Mouse (Mus musculus): ENCODE data around the gene Preb.

Preb gene

DNA sequence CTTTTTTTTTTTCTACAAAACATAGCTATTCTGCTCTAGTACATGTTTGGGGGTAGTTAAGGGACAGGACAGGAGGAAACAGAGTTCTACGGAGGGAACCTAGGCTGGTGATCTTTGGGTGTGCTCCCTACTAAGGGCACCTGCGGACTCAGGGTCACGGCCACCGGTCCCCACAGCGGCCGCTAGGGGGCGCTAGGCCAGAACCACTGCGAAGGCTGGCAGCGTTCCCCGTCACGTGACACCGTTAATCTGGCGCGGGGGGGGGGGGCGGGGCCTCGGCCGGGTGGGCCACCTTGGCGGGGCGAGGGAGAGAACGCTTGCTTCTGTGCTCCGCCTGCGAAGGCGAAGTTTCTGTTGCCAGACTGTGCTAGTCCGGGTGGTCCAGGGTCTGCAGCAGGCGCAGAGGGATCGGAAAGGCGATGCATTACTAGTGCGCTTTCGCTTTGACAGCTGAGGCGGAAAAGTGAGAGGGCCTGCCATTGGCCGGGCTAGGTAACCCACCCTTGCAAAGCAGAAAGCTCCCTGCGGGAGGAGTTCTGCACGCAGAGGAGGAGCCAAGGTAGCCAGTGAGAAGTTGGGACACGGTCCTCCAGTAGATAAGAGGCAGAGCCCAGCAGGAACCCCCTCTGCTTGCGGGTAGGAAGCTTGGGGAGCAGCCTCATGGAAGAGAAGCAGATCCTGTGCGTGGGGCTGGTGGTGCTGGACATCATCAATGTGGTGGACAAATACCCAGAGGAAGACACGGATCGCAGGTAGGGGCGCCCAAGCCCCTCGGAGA is 38.7 kb downstream of the Preb start, which contains the start of gene Khk:
Gene Khk, plus strand, starts transcription at position 176 of the 778 bp plus-strand sequence.
- peak; percentile 79 for DNase-seq (ENCODE audit: low spot score)

DNA sequence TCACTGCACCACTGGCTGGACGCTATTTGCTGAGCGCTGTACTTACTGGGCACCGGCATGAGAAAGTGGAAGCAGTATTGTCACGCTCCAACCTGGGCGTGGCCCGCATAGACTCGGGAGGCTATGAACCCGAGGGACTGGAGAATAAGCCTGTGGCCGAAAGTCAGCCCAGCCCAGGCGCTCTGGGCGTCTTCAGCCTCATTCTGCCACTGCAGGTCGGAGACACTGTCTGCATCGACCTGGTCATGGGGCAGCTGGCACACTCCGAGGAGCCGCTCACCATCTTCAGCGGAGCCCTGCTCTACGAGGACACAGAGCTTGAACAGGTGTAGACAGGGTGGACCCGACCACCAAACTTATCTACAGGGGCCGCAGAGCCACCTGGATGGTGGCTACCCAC is 39.5 kb downstream of the Preb start:
- DNase-seq (ENCODE audit: low spot score): no peak

DNA sequence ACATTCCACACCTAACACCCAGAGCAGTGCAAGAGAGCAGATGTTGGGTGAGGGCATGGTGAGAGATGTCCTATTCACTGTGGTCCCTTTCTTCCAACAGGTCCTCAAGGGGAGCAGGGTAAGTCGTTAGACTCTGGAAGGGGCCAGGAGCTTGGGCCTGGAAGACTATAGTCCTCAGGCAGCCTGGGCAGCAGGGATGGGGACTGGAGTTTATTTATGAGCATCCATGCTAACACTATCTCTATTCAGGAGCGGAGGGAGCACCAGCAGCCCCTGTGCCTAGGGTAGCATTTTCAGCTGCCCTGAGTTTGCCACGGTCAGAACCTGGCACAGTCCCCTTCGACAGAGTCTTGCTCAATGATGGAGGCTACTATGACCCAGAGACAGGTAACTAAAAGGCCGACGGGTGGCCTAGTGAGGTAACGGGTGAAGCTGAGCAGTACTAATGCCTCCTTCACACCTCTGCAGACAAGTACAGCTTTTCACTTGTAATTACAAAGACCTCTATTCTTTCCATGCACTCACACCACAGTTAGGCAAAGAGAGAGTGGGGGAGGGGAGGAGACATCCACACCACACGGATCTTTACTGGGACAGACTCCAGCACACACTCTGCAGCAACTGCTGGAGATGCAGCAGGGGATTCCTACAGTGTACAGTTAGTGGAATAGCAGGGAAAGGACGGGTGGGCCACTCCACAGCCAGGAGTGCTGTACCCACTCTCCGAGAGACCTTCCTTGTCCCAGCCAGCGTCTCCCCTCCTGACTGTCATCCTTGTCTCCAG is 40.1 kb downstream of the Preb start:
- DNase-seq (ENCODE audit: low spot score): no peak

DNA sequence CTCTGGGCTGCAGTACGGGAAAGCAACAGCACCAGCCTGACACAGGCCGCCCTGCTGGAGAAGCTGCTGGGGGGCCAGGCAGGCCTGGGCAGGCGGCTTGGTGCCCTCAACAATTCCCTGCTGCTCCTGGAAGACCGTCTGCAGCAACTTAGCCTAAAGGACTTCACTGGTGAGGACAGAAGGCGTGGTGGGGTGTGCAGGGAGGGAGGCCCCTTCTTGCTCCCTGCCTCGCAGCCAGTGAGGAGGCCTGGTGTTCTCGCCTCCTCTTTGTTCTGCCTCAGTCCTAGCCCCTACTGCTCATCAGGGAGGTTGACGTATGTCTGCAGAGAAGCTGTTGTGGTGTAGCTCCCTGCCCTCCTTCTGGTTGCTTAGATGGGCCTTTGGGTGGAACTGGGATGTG is 41.5 kb downstream of the Preb start:
- no peak for DNase-seq (ENCODE audit: low spot score)

DNA sequence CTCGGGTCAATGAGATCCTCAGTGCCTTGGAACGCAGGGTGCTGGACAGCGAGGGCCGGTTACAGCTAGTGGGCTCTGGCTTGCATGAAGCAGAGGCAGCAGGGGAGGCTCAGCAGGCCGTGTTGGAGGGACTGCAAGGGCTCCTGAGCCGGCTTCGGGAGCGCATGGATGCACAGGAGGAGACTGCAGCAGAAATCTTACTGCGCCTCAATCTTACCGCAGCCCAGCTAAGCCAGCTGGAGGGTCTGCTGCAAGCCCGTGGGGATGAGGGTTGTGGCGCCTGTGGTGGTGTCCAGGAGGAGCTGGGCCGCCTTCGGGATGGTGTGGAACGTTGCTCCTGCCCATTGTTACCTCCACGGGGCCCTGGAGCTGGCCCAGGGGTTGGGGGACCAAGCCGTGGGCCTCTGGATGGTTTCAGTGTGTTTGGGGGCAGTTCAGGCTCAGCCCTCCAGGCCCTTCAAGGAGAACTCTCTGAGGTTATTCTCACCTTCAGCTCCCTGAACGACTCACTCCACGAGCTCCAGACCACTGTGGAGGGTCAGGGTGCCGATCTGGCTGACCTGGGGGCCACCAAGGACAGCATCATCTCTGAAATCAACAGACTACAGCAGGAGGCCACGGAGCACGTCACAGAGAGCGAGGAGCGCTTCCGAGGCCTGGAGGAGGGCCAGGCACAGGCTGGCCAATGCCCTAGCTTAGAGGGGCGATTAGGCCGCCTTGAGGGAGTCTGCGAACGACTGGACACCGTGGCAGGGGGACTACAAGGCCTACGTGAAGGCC is 42.1 kb downstream of the Preb start:
- no peak for DNase-seq (ENCODE audit: low spot score)

DNA sequence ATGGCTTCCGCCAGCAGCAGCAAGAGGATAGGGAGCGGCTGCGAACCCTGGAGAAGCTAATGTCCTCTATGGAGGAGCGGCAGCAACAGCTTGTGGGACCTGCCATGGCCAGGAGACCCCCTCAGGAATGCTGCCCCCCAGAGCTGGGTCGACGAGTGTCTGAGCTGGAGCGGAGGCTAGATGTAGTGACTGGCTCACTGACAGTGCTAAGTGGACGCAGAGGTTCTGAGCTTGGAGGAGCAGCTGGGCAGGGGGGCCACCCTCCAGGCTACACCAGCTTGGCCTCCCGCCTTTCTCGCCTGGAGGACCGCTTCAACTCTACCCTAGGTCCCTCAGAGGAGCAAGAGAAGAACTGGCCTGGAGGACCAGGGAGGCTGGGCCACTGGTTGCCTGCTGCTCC is 42.8 kb downstream of the Preb start:
- DNase-seq (ENCODE audit: low spot score): no peak

DNA sequence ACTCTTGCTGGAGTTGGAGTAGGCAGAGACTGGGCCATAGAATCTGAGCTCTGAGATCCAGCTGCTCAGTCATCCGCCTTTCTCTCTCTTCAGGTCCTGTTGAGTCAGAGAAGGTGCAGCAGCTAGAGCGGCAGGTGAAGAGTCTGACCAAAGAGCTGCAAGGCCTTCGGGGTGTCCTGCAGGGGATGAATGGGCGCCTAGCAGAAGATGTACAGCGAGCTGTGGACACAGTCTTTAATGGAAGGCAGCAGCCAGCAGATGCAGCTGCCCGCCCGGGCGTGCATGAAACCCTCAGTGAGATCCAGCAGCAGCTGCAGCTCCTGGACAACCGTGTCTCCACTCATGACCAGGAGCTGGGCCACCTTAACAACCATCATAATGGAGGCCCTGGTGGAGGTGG is 43.3 kb downstream of the Preb start:
- no peak for DNase-seq (ENCODE audit: low spot score)

DNA sequence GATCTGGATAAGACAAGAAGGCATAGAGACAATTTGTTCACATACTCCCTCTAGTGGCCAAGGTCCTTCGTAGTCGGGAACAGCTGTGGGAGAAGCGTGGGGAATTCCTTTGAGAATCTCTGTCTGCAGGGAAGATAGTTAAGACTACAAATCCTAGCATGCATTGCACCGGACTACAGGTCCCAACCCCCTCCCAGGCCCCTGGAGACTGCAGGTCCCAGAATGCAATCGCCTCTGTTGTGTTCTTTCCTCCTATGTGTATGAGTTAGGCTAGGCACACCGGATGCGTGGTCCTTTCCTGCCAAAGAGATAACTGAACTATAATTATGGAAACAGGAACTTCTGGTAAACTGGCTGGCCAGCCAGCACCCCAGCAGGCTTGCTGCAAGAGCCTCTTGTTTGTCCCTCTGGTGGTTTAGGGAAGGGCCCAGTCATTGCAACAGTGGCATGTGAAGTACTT is 44.2 kb downstream of the Preb start:
- DNase-seq (ENCODE audit: low spot score): peak; percentile 89

DNA sequence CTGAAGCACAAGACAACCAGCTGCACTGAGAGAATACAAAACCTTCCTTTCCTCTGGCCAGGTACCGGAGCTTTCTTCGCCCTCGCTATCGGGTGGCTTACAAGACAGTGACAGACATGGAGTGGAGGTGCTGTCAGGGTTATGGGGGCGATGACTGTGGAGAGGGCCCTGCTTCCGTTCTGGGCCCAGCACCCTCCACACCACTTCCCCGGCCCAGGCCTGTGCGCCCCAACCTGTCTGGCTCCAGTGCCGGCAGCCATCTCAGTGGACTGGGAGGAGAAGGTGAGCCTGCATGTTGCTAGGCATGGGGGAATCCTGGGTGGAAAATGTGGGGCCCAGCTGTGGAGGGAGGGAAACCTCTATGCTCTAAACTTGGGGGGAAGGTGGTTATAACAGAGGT is 44.7 kb downstream of the Preb start:
- no peak for DNase-seq (ENCODE audit: low spot score)

DNA sequence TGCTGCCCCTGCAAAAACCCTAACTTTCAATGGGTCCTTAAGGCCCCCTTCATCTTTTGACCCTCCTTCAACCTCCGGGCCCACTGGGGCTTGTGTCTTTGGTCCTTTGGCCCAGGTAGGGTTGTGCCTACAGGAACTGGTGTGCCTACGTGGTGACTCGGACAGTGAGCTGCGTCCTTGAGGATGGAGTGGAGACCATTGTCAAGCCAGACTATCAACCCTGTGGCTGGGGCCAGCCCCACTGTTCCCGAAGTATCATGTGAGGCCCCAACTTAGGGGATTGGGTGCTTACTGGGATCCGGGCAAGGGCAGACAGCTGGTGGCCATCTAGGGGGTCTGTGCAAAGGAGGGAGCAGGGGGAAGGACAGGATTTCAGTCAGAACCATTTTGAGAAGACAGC is 45.3 kb downstream of the Preb start:
- no peak for DNase-seq (ENCODE audit: low spot score)

DNA sequence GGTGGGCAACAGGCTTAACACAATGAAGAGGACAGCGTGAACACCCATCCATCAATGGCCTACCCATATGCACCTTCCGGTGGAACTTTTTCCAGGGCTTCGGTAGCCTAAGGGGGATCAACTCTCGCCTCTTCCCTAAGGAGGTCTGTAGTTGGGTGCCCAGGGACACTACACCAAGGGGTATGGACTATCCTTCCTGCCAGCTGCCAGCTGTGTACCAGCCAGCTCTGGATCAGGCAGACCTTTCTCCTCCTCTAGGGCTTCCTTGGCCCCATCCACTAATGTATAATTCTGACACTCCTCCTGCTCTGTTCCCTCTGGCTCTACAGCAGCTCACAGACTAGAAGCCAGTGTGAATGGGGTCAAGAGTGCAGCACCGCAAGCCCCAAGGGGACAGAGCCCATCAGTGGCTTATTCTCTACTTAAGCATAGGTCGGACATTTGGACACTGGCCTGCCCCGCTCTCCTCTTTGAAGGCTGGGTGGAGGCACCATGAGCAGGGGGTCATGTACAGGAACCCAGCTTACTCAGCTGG is 46.0 kb downstream of the Preb start:
- DNase-seq (ENCODE audit: low spot score): no peak

DNA sequence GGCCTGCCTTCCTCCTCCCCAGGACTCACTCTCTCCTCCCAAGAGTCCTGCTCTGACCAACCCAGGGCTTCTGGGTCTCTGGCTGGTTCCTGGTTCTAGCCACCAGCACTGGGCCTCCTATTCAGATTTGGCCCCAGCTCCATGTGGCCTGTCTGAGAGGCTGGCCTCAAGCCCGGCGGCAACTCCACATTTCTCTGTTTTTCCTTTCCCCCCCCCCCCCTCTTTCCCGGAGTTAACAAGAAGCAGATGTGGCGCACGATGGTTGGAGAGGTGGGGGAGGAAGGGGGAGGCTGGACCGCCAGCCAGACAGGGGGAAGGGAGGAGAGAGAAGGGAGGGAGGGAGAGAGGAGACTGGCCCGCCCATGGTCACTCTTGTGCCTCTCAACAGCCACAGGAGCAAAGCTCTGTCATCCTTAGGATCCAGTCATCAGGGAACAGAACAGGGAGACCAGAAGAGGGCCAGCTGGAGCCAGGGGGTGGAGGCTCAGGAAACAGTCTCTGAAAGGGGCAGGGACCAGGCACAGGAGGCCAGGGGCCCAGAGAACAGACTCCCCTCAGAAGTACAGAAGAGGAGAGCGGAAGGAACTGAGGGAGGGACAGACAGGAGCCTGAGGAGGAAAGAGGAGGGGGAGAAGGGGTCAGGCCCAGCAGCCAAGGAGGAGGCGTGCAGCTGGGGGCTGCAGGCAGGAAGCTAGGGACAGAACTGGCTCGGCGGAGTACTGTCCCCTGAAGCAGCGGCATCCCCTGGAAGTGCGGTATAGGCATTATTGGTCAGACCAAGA is 46.9 kb downstream of the Preb start, which contains the start of gene Emilin1:
Gene Emilin1, plus strand, starts transcription at position 343 of the 782 bp plus-strand sequence.
- no peak for DNase-seq (ENCODE audit: low spot score)

DNA sequence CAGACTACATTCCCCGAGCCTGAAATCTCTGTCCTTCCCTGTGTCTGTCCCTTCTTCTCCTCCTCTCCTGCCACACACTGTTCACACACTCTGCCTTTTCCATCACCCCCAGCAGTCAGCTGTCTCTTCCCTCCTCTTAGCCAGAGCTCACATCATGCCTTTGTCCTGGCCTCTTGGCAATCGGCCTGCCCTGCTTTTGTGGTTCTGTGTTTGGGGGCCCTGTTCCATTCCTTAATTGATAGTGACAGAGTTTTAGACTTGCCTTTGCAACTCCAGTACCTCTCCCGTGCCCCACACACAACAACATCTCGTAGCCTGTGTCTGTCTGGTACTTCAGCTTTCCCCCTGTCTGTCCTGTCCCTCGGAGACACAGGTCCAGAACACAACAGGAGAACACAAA is 48.0 kb downstream of the Preb start:
- DNase-seq (ENCODE audit: low spot score): no peak

DNA sequence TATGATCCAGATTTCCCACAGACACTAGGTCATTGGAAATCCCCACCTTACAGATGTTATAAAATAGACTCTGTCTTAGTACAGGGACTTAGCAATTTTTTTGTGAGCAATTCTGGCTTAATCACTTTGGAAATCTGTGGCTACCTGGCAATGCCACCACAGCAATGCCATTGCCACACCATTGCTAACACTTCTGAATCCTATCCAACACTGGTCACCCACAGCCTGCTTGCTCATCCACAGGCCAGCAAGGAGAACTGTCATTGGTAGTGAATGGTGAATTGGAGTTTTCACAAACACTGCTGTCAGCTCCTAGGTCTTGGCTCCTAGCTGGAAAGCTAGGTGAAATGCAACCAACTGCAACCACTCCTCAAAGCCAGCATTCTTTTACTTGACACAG is 49.7 kb downstream of the Preb start:
- DNase-seq (ENCODE audit: low spot score): no peak

DNA sequence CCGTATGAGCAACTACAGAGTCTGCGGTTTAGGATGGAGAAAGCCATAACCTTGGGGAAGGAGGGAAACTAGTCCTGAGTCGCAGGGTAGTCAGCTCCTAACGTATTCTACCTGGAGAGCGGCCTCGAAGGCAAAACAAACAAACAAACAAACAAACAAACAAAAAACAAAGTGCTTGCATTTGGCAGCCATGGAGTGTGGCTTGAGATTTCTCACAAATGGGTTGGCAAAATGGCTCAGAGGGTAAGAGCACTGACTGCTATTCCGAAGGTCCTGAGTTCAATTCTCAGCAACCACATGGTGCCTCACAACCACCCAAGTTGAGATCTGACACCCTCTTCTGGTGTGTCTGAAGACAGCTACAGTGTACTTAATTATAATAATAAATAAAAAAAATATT is 50.3 kb downstream of the Preb start:
- DNase-seq (ENCODE audit: low spot score): no peak

DNA sequence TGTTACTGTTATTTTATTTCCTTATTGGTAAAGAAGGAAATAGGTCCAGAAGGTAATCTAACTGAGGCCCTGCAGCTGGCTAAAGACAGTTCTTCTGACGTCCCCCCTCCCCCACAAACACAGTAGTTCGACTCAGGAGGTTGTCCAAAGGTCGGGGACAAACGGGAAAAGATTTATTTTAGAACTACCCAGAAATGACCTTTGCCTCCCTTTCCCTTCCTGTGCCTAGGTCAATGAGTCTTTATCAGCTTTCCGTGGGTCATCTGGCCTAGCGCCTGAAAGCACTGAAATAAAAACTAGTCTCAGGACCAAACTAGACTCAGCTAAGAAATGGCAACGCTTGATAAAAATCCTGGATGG is 50.9 kb downstream of the Preb start:
- no peak for DNase-seq (ENCODE audit: low spot score)

DNA sequence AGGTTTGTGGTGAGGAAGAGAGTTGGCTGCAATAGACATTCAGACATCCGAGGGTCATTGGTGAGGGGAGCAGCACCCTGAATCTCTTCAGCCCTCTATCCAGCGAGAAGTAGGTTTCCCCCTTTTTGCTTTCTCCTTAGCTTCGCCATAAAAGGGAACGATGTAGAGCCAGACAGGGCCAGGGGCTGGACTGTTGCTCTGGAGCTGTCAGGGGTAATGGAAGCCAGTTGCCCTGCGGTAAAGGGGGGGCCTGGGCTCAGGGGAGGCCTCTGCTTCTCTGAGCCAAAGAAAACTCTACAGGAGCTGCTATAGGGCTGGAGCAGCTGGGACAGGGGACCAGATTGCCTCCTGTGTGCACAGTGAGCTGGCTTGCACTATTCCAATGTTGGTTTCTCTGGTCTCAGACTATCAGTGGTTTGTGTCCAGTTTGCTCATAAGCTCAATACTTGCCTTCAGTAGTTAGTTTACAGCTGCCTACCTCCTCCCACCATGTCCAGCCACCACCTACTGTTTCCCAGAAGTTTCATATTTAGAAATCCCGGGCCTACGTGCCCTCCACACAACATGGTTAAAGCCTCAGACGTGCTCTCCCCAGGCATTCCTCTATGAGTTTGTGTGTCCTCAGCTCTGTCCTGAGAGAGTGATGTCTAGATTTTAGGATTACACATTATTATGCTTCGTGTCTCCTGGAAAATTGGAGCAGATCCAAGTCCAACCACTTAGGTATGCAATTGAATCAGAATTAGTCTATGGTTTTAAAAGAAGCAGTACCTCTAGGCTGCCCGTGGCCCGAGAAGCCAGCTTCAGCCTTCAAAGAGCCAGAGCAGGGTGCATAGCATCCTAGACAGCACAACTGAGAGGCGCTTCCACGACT is 51.5 kb downstream of the Preb start:
- no peak for DNase-seq (ENCODE audit: low spot score)

DNA sequence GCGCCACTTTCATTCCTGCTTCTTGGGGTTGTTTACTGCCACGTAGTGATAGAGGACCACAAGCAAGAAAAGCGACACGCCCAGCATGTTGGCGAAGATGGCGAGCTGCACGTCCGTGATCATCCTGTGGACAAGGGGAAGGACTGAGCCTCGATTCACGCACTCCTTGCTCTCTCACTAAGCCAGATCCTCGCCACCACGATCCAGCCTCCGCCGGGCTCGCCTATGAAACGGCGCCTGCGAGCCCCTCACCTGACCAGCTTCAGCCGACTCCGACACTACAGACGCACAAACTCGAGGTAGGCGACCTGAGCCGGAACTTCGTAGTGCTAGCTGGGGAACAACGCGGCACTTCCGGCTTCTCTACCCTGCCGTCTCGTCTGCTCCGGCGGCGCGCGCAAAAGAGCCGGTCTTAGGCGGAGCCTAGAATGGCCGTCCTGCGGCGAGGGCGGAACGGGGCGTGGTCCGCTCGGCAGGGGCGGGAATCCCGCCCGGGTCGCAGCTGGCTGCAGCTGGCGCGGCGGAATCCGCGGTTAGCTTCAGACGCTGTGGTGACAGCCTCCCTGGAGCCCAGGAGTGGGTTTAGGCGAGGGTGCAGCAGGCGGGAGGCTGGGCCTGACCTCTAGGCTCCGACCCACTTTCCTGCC is 52.6 kb downstream of the Preb start, which contains the start of gene Ost4:
Gene Ost4, minus strand, starts transcription at position 376 of the 647 bp plus-strand sequence.
- peak; percentile 87 for DNase-seq (ENCODE audit: low spot score)

DNA sequence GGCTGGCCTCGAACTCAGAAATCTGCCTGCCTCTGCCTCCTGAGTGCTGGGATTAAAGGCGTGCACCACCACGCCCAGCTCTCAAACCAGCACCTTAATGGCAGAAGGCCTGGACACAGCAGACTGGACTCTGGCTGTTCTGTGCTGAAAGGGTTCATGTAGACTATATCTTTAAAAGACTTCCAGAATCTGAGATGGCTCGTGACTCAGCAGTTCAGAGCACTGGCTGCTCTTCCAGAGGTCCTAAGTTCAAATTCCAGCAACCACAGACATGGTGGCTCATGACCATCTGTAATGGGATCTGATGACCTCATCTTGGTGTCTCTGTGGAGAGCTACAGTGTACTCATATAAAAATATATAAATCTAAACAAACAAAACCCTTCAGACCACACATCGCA is 58.3 kb downstream of the Preb start:
- DNase-seq (ENCODE audit: low spot score): no peak
